Mouse (Mus musculus): ENCODE data around the gene Prkce. TPM values are rescaled to one million over a fixed set of nuclear protein-coding genes. Genes with fewer than 3 reads are reported as not detected.

Prkce gene
- total and polyA plus RNA-seq, 3 experiments: 2.0 to 6.1 (median 2.7) TPM

DNA sequence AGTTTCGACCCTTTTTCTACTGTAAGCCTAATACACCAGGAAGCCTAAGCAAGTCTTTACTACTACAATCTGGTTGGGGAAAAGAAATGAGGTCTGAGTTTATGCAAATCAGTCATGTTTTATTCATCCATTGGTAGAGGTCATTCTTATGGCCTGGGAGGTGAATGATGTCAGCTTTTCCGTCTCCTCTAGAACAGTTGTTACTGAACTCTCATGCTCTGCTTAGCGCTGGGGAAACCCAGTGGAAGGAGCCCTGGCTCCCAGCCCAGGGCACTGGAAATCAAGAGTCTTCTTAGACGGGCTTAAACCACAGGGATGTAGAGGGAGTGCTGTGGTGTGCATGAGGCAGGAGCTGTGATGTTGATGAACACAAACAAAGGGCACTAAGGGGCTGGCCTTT lies 232.4 kb downstream of the Prkce start:
- H3K27me3 ChIP-seq (ENCODE audit: insufficient read depth, low read length): peaks cover 2% of the 10 kb centered on the region; the same call in 1 of the 2 replicates
- DNase-seq (ENCODE audit: low spot score) (no peak), ATAC-seq (ENCODE audit: extremely low read depth, insufficient number of reproducible peaks, low FRiP score, poor library complexity, severe bottlenecking) (no peak)
- no peak overlapping the region for H3K4me3 ChIP-seq (ENCODE audit: low read depth, low read length)
- H3K36me3 ChIP-seq (replicated peaks): no peaks in the 10 kb centered on the region
- H3K4me1 ChIP-seq (ENCODE audit: insufficient read depth, low read depth, low read length): no peaks in the 10 kb centered on the region
- TF ChIP-seq POLR2AphosphoS5 (IDR thresholded peaks at IDR 0.05; ENCODE audit: insufficient replicate concordance, low read depth, low read length): no peak
- TF ChIP-seq CTCF (IDR thresholded peaks at IDR 0.05; ENCODE audit: low read depth, low read length): no peak
- TF ChIP-seq TAL1 (conservative IDR thresholded peaks at IDR 0.05; ENCODE audit: low read depth, low read length): no peak
- TF ChIP-seq GATA1 (IDR thresholded peaks at IDR 0.05; ENCODE audit: borderline replicate concordance, low read length): no peak
- TF ChIP-seq GATA2 (IDR thresholded peaks at IDR 0.05; ENCODE audit: borderline replicate concordance, low read depth, low read length): no peak
- peaks cover 11% of the 10 kb centered on the region for H3K9me3 ChIP-seq (replicated peaks)

DNA sequence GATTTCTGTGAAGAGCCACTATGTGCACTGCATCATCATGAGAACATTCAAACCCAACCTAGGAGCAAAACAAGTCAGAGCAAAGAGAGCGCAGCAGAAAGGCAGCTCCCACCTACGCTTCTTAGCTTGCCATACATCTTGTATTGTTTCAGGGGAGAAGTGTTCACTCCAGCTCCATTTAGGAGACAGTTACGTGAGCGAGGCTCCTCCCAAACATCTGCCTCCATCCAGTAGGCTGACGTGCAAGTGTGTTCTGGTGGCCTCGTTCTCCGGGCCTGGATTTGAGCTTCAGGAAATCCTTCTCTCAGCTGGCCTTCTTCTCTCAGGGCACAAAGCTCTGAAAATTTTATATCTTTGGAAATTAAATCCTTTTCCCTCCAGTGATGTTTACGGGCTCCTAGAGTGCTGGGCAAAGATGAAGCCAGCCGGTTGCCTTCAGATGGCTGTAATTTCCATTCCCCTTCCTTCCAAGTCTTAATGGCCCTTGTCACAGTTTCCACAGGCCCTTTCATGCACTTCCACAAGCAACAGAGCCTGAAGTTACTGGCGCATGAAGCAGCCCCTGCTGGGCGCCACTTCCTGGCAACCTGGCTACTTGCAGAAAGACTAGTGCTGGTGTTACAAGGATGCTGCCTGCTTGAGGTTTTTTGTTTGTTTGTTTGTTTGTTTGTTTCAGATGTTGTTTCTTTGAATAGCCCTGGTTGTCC lies 237.4 kb downstream of the Prkce start:
- Histone ChIP-seq H3K9me3 (replicated peaks) (peaks cover 15% of the 10 kb centered on the region), H3K27me3 (ENCODE audit: insufficient read depth, low read length) (no peaks in the 10 kb centered on the region), H3K4me3 (ENCODE audit: low read depth, low read length) (no peak overlapping the region), H3K4me1 (ENCODE audit: insufficient read depth, low read depth, low read length) (no peaks in the 10 kb centered on the region), H3K36me3 (replicated peaks) (no peaks in the 10 kb centered on the region)
- no peak for ATAC-seq (ENCODE audit: extremely low read depth, insufficient number of reproducible peaks, low FRiP score, poor library complexity, severe bottlenecking)
- TF ChIP-seq POLR2AphosphoS5 (IDR thresholded peaks at IDR 0.05; ENCODE audit: insufficient replicate concordance, low read depth, low read length): no peak
- no peak for TF ChIP-seq CTCF (IDR thresholded peaks at IDR 0.05; ENCODE audit: low read depth, low read length)
- no peak for TF ChIP-seq TAL1 (conservative IDR thresholded peaks at IDR 0.05; ENCODE audit: low read depth, low read length)
- no peak for TF ChIP-seq GATA2 (IDR thresholded peaks at IDR 0.05; ENCODE audit: borderline replicate concordance, low read depth, low read length)
- no peak for TF ChIP-seq GATA1 (IDR thresholded peaks at IDR 0.05; ENCODE audit: borderline replicate concordance, low read length)
- DNase-seq (ENCODE audit: low spot score): no peak

DNA sequence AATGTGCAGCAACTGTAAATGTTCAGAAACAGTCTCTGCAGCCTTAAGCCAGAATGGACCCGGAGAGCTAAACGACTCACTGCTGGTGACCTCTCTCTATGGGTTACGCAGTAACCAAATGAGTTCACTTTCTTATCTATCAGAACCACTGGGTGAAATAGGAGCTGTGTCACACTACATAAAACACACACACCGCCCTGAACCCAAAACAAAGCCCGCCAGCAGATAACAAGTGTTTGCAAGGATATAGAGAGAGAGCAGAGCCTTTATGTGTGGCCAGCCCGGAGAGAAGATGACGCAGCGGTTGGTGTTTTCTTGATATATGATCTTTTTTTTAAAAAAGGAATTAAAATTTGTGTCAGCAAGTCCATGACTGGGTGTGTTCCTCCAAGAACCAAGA lies 238.1 kb downstream of the Prkce start:
- H3K9me3 ChIP-seq (replicated peaks): peaks cover 15% of the 10 kb centered on the region
- peak; percentile 68 for ATAC-seq (ENCODE audit: extremely low read depth, insufficient number of reproducible peaks, low FRiP score, poor library complexity, severe bottlenecking)
- no peaks in the 10 kb centered on the region for H3K4me1 ChIP-seq (ENCODE audit: insufficient read depth, low read depth, low read length)
- TF ChIP-seq POLR2AphosphoS5 (IDR thresholded peaks at IDR 0.05; ENCODE audit: insufficient replicate concordance, low read depth, low read length) (no peak), GATA1 (IDR thresholded peaks at IDR 0.05; ENCODE audit: borderline replicate concordance, low read length) (no peak), CTCF (IDR thresholded peaks at IDR 0.05; ENCODE audit: low read depth, low read length) (no peak), GATA2 (IDR thresholded peaks at IDR 0.05; ENCODE audit: borderline replicate concordance, low read depth, low read length) (no peak)
- H3K36me3 ChIP-seq (replicated peaks): no peaks in the 10 kb centered on the region
- no peak overlapping the region for H3K4me3 ChIP-seq (ENCODE audit: low read depth, low read length)
- DNase-seq (ENCODE audit: low spot score): no peak
- H3K27me3 ChIP-seq (ENCODE audit: insufficient read depth, low read length): no peaks in the 10 kb centered on the region

DNA sequence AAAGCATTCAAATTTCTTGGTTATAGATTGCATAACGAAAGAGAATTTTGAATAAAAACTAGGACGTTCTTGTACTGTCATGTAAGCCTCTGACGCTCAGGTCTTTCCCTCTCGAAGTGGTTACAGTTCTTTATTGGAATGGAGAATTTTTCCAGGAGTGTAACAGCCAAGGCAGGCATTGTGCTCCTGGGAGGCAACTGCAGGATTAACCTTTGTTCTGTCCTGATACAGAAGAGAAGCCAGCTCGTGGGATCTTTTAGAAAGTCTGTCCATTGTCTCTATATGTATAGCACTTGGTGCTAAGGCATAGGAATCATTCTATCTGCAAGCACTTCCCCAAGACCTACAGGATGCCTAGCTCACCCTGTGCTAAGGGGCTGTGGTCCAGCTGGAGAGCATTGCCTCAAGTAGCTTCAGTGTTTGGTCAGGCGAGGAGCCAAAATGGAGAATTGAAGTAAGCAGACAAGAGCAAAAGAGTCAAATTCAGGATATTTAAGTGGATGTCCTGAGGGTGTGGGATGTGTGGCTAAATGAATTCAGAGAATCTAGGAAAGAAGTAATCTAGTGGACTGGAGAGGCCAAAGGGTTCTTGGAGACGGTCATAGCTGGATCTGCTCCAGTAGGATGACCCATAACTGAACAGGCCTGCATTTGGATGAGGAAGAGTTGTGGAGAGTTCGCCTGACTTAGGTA lies 240.5 kb downstream of the Prkce start:
- H3K27me3 ChIP-seq (ENCODE audit: insufficient read depth, low read length): no peaks in the 10 kb centered on the region
- no peak overlapping the region for H3K4me3 ChIP-seq (ENCODE audit: low read depth, low read length)
- ATAC-seq (ENCODE audit: extremely low read depth, insufficient number of reproducible peaks, low FRiP score, poor library complexity, severe bottlenecking) (no peak), DNase-seq (ENCODE audit: low spot score) (no peak)
- no peaks in the 10 kb centered on the region for H3K4me1 ChIP-seq (ENCODE audit: insufficient read depth, low read depth, low read length)
- H3K9me3 ChIP-seq (replicated peaks): peaks cover 27% of the 10 kb centered on the region
- TF ChIP-seq CTCF (IDR thresholded peaks at IDR 0.05; ENCODE audit: low read depth, low read length) (no peak), GATA2 (IDR thresholded peaks at IDR 0.05; ENCODE audit: borderline replicate concordance, low read depth, low read length) (no peak), POLR2AphosphoS5 (IDR thresholded peaks at IDR 0.05; ENCODE audit: insufficient replicate concordance, low read depth, low read length) (no peak), GATA1 (IDR thresholded peaks at IDR 0.05; ENCODE audit: borderline replicate concordance, low read length) (no peak), TAL1 (conservative IDR thresholded peaks at IDR 0.05; ENCODE audit: low read depth, low read length) (no peak)
- H3K36me3 ChIP-seq (replicated peaks): no peaks in the 10 kb centered on the region

DNA sequence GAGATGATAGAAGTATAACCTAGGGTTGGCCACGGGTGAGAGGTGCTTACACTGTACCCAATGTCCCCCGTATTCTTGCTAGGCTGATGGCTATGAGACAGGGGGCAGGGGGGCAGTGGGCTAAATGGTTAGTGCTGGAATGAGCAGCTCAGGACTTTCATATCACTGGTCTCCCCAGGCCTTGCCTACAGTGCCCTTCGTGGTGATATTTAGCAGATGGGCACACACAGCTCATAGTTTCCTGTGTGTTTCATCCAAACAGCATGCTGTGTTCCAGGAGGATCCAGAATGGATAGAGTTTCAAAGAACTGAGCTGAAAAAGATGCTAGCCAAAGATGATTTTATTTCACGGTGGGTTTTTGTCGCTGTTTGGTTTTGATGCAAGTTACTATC lies 241.0 kb downstream of the Prkce start:
- Histone ChIP-seq H3K4me1 (ENCODE audit: insufficient read depth, low read depth, low read length) (no peaks in the 10 kb centered on the region), H3K36me3 (replicated peaks) (no peaks in the 10 kb centered on the region), H3K4me3 (ENCODE audit: low read depth, low read length) (no peak overlapping the region), H3K27me3 (ENCODE audit: insufficient read depth, low read length) (no peaks in the 10 kb centered on the region), H3K9me3 (replicated peaks) (peaks cover 25% of the 10 kb centered on the region)
- ATAC-seq (ENCODE audit: extremely low read depth, insufficient number of reproducible peaks, low FRiP score, poor library complexity, severe bottlenecking) (no peak), DNase-seq (ENCODE audit: low spot score) (no peak)
- no peak for TF ChIP-seq GATA1 (IDR thresholded peaks at IDR 0.05; ENCODE audit: borderline replicate concordance, low read length)
- TF ChIP-seq CTCF (IDR thresholded peaks at IDR 0.05; ENCODE audit: low read depth, low read length): no peak
- TF ChIP-seq TAL1 (conservative IDR thresholded peaks at IDR 0.05; ENCODE audit: low read depth, low read length): no peak
- TF ChIP-seq POLR2AphosphoS5 (IDR thresholded peaks at IDR 0.05; ENCODE audit: insufficient replicate concordance, low read depth, low read length): no peak
- no peak for TF ChIP-seq GATA2 (IDR thresholded peaks at IDR 0.05; ENCODE audit: borderline replicate concordance, low read depth, low read length)

DNA sequence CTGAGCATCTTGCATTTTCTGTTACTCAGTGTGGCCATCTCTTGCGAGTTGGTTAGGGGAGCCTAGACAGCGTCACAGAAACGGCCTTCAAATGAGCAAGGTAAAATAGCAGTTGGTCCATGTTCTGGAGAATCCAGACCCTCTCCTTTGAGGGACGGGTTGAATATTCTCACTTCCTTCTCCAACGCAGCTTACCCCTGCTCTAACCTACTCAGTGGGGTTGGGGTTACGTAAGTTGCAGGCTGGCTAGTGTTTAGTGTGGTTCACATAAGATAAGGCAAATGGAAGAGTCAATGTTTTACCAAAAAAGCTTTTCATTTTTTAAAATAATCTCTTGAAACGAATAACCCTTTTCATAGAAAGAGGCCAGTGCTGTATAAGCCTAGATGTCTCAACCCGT lies 241.9 kb downstream of the Prkce start:
- TF ChIP-seq GATA2 (IDR thresholded peaks at IDR 0.05; ENCODE audit: borderline replicate concordance, low read depth, low read length) (no peak), CTCF (IDR thresholded peaks at IDR 0.05; ENCODE audit: low read depth, low read length) (no peak), POLR2AphosphoS5 (IDR thresholded peaks at IDR 0.05; ENCODE audit: insufficient replicate concordance, low read depth, low read length) (no peak), GATA1 (IDR thresholded peaks at IDR 0.05; ENCODE audit: borderline replicate concordance, low read length) (no peak), TAL1 (conservative IDR thresholded peaks at IDR 0.05; ENCODE audit: low read depth, low read length) (no peak)
- Histone ChIP-seq H3K9me3 (replicated peaks) (peaks cover 24% of the 10 kb centered on the region), H3K4me3 (ENCODE audit: low read depth, low read length) (no peak overlapping the region), H3K4me1 (ENCODE audit: insufficient read depth, low read depth, low read length) (no peaks in the 10 kb centered on the region), H3K27me3 (ENCODE audit: insufficient read depth, low read length) (no peaks in the 10 kb centered on the region), H3K36me3 (replicated peaks) (no peaks in the 10 kb centered on the region)
- no peak for ATAC-seq (ENCODE audit: extremely low read depth, insufficient number of reproducible peaks, low FRiP score, poor library complexity, severe bottlenecking)
- DNase-seq (ENCODE audit: low spot score): no peak

Measured in G1E (cell line).